Mouse (Mus musculus): ENCODE data around the gene Zfp280d. TPM values are rescaled to one million over a fixed set of nuclear protein-coding genes. Genes with fewer than 3 reads are reported as not detected.

The Zfp280d gene
- polyA plus RNA-seq, 1 experiment = 52.3 TPM

DNA sequence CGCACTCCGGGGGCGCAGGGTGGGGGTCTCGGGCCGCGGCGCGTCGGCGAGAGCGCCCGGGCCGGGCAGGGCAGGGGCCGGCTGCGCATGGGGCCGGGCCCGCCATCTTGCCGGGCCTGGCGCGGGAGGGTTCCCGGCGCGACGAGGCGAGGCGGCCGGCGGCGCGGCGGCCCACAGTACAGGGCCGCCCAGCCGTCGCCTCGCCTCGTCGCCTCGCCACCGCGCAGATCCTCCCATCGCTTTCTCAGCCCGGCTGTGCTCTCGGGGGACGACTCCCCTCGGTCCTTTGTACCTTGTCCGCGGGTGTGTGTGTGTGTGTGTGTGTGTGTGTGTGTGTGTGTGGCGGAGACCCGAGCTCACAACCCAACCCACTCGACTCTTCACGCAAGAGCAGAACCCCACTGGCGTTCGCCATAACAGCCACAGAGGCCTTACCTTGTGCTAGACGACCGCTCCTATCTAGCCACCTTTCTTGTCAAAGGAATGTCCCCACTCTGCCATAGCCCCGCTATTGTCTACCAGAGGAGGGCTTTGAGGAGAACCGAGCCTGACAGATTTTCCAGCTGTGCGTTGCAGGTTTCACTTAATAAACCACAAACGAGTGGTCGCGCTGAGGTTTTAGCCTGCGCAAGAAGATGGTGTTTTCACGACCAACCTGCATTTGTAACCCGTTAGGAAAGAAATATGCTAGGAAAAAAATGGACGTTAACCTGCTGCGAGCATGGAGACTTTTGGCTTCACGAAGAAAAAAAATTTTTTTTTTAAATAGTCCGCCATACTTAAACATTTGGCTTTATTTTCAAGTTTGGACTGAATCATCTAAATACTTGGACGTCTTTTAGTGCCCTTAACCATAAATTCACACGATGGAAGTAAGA, 680 bp downstream of the Zfp280d start:
- no peaks in the 10 kb centered on the region for H3K4me1 ChIP-seq (ENCODE audit: control insufficient read depth, insufficient read depth, low read length)
- TF ChIP-seq CTCF (IDR thresholded peaks at IDR 0.05; ENCODE audit: borderline replicate concordance, insufficient read depth, low read length) (no peak), POLR2A (IDR thresholded peaks at IDR 0.05; ENCODE audit: low read depth, low read length) (peak; percentile 60)
- peak overlapping the region; percentile 90 for H3K4me3 ChIP-seq (ENCODE audit: insufficient read depth, low read length)
- H3K27ac ChIP-seq (ENCODE audit: insufficient read depth, low read length) = peak overlapping the region; percentile 86

DNA sequence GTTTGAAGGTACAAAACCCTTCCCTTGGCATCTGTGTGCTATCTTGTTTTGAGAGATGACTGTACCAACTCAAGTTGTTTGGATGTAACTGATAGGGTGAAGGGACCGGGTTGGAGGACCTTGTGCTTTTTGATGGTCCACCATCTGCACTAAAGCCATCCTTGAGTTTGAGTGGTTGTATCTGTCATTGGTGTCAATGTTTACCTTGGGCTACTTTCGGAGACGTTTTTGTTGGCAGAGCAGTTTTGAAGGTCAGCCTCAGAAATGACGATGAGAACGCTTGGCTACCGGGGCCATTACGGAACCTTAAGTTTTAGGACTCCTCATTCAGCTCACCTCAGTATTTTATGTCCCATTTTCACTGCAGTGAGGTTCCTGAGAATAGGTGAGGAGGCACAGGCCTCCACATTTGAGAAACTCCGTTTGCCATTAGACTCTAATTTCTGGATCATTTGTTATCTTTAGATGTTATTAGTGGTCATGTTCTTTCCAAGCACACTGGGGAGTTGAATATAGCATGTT, 1.4 kb downstream of the Zfp280d start:
- Histone ChIP-seq H3K4me3 (ENCODE audit: insufficient read depth, low read length) (peak overlapping the region; percentile 90), H3K27ac (ENCODE audit: insufficient read depth, low read length) (peak overlapping the region; percentile 86; the same call in 1 of the 2 replicates), H3K4me1 (ENCODE audit: control insufficient read depth, insufficient read depth, low read length) (no peaks in the 10 kb centered on the region)
- TF ChIP-seq CTCF (IDR thresholded peaks at IDR 0.05; ENCODE audit: borderline replicate concordance, insufficient read depth, low read length) (no peak), POLR2A (IDR thresholded peaks at IDR 0.05; ENCODE audit: low read depth, low read length) (no peak)

DNA sequence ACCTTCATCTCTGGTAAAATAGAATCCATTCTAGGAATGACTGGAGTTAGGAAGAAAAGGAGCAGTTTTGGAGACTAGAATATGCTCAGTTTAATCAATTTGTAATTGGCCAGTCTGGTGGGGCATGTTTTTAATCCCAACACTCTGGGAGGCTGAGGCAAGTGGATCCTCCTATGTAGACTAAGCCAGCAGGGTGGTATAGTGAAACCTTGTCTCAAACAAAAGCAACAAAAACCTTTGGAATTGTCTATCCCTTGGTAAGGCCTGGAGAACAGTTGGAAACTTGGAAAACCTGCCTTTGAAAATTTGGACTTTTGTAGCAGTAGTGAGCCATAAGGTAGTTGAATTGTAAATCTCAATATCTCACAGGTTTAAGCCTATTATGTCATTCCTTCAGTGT, 2.3 kb downstream of the Zfp280d start:
- TF ChIP-seq CTCF (IDR thresholded peaks at IDR 0.05; ENCODE audit: borderline replicate concordance, insufficient read depth, low read length) (no peak), POLR2A (IDR thresholded peaks at IDR 0.05; ENCODE audit: low read depth, low read length) (no peak)
- Histone ChIP-seq H3K4me3 (ENCODE audit: insufficient read depth, low read length) (no peak overlapping the region), H3K4me1 (ENCODE audit: control insufficient read depth, insufficient read depth, low read length) (no peaks in the 10 kb centered on the region), H3K27ac (ENCODE audit: insufficient read depth, low read length) (no peak overlapping the region)

DNA sequence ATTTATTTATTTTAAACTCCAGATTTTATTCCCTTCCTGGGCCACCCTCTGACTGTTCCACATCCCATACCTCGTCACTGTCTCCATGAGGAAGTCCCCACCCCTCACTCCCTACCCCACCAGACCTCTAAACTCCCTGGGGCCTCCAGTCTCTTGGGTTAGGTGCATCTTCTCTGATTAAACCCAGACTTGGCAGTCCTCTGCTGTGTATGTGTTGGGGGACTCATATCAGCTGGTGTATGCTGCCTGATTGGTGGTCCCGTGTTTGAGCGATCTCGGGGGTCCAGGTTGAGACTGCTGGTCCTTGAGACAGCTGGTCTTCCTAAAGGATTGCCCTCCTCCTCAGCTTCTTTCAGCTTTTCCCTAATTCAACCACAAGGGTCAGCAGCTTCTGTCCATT, 5.3 kb downstream of the Zfp280d start:
- TF ChIP-seq POLR2A (IDR thresholded peaks at IDR 0.05; ENCODE audit: low read depth, low read length) = no peak
- TF ChIP-seq CTCF (IDR thresholded peaks at IDR 0.05; ENCODE audit: borderline replicate concordance, insufficient read depth, low read length) = no peak
- Histone ChIP-seq H3K27ac (ENCODE audit: insufficient read depth, low read length) (no peak overlapping the region), H3K4me3 (ENCODE audit: insufficient read depth, low read length) (no peak overlapping the region), H3K4me1 (ENCODE audit: control insufficient read depth, insufficient read depth, low read length) (no peaks in the 10 kb centered on the region)

DNA sequence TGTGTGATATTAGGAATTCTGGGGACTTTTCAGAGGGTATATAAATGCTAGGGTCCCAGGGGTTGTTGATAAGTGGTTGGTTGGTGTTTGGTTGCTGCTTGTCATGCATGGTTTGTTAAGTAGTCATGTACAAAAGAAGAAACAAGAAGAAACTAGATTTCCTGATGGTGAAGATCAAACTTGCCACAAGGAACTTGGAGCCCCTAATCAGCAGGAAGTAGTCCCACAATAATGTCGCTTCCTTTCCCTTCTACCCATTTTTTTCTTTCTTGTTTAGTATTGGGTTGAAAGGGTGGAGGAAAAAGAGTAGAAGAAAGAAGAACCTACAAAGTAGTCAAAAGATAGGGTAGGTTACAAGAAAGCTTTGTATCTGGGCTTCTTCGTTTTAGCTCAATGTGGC, 13.0 kb downstream of the Zfp280d start:
- no peak overlapping the region for H3K4me3 ChIP-seq (ENCODE audit: insufficient read depth, low read length)
- TF ChIP-seq CTCF (IDR thresholded peaks at IDR 0.05; ENCODE audit: borderline replicate concordance, insufficient read depth, low read length) (no peak), POLR2A (IDR thresholded peaks at IDR 0.05; ENCODE audit: low read depth, low read length) (no peak)
- no peak overlapping the region for H3K27ac ChIP-seq (ENCODE audit: insufficient read depth, low read length)
- no peaks in the 10 kb centered on the region for H3K4me1 ChIP-seq (ENCODE audit: control insufficient read depth, insufficient read depth, low read length)

DNA sequence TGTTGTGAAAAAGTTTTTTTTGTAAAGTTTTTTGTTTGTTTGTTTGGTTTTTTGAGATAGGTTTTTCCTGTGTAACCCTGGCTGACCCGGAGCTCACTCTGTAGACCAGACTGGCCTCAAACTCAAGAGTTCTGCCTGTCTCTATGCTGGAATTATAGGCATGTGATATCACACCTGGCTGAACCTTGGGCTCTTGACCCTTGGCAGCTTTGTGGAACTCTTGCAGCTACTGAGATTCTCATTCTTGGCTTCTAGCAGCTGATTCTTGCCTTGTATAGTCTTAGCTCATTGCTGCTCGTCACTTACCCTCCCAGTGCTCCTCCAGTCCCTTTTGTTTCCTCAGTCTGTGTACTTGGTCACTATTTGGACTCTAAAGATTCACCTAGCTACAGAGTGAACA, 13.6 kb downstream of the Zfp280d start:
- H3K27ac ChIP-seq (ENCODE audit: insufficient read depth, low read length) = no peak overlapping the region
- TF ChIP-seq CTCF (IDR thresholded peaks at IDR 0.05; ENCODE audit: borderline replicate concordance, insufficient read depth, low read length) (no peak), POLR2A (IDR thresholded peaks at IDR 0.05; ENCODE audit: low read depth, low read length) (no peak)
- H3K4me3 ChIP-seq (ENCODE audit: insufficient read depth, low read length) = no peak overlapping the region
- no peaks in the 10 kb centered on the region for H3K4me1 ChIP-seq (ENCODE audit: control insufficient read depth, insufficient read depth, low read length)

DNA sequence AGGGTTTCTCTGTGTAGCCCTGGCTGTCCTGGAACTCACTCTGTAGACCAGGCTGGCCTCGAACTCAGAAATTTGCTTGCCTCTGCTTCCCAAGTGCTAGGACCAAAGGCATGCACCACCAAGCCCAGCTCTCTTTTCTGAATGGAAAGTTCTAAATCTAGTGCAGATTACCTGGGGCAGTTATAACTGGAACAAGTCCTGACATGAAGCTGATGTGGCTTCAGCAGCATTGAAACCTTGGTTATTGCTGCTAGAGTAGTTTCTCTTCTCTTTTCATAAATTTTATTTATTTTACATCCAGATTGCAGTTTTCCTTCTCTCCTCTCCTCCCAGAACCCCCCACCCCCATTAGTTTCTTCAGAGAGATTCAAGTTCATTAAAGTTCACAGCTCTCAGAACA, 14.4 kb downstream of the Zfp280d start:
- no peak for TF ChIP-seq POLR2A (IDR thresholded peaks at IDR 0.05; ENCODE audit: low read depth, low read length)
- TF ChIP-seq CTCF (IDR thresholded peaks at IDR 0.05; ENCODE audit: borderline replicate concordance, insufficient read depth, low read length) = no peak
- Histone ChIP-seq H3K4me3 (ENCODE audit: insufficient read depth, low read length) (no peak overlapping the region), H3K4me1 (ENCODE audit: control insufficient read depth, insufficient read depth, low read length) (no peaks in the 10 kb centered on the region), H3K27ac (ENCODE audit: insufficient read depth, low read length) (peak overlapping the region; percentile 34)

DNA sequence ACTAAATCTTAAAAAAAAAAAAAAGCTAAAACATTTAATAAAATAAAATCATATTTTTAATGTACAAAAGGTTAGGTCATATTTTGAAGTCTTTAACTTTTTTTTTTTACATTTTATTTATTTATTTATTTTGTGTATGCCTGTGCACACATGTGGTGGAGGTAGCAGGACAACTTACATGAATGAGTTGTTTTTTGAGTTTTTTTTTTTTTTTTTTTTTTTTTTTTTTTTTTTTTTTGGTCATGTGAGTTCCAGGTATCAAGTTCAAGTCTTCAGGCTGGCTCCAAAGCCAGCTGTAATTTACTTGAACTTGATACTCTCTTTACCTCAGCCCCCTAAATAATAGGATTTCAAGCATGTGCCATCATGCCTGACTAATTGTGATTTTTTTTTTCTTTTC, 19.4 kb downstream of the Zfp280d start:
- H3K4me1 ChIP-seq (ENCODE audit: control insufficient read depth, insufficient read depth, low read length) = no peaks in the 10 kb centered on the region
- no peak overlapping the region for H3K27ac ChIP-seq (ENCODE audit: insufficient read depth, low read length)
- no peak for TF ChIP-seq CTCF (IDR thresholded peaks at IDR 0.05; ENCODE audit: borderline replicate concordance, insufficient read depth, low read length)
- TF ChIP-seq POLR2A (IDR thresholded peaks at IDR 0.05; ENCODE audit: low read depth, low read length) = no peak
- no peak overlapping the region for H3K4me3 ChIP-seq (ENCODE audit: insufficient read depth, low read length)

DNA sequence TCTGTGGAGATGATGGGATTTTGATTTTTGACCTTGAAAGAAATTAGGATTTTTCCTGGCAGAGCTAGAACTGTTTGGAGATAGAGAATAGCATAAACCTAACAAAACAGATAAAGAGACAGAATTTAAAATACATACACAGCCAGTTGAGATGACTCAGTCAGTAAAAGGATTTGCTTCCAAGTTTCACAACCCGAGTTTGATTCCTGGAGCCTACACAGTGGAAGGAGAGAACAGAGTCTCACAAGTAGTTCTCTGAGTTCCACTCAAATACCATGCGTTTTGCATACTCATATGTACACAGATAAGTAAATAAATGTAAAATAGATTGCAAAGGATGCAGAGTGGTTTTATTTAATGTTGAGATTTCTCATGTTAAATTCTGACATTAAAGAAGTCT, 35.1 kb downstream of the Zfp280d start:
- Histone ChIP-seq H3K4me1 (ENCODE audit: control insufficient read depth, insufficient read depth, low read length) (no peaks in the 10 kb centered on the region), H3K4me3 (ENCODE audit: insufficient read depth, low read length) (no peak overlapping the region), H3K27ac (ENCODE audit: insufficient read depth, low read length) (no peak overlapping the region)
- no peak for TF ChIP-seq CTCF (IDR thresholded peaks at IDR 0.05; ENCODE audit: borderline replicate concordance, insufficient read depth, low read length)
- TF ChIP-seq POLR2A (IDR thresholded peaks at IDR 0.05; ENCODE audit: low read depth, low read length) = no peak

DNA sequence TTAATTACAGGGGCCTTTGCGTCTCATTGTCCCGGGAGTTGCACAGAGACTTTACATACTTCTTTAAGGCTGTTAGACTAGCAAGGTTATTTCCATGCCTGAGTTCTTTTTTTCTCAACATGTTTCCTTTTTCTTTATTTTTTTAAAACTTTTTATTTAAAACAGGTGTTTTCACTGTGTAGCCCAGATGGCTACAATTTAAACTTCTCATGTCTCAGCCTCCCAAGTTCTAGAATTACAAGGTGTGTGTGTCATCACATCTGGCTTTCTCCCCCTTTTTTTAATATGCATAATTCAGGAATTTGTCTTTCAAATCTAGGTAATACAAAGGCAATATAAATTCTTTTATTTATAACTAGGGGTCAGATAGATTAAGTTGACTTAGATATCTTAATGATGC, 58.6 kb downstream of the Zfp280d start:
- Histone ChIP-seq H3K4me3 (ENCODE audit: insufficient read depth, low read length) (no peak overlapping the region), H3K27ac (ENCODE audit: insufficient read depth, low read length) (no peak overlapping the region), H3K4me1 (ENCODE audit: control insufficient read depth, insufficient read depth, low read length) (no peaks in the 10 kb centered on the region)
- TF ChIP-seq CTCF (IDR thresholded peaks at IDR 0.05; ENCODE audit: borderline replicate concordance, insufficient read depth, low read length) (no peak), POLR2A (IDR thresholded peaks at IDR 0.05; ENCODE audit: low read depth, low read length) (no peak)

Measured in embryonic fibroblast, embryonic 13.5 days (primary cell).